Mouse (Mus musculus) ES-E14 (cell line): ENCODE data around the gene Adcy3.

Source experiments
- CHD2 ChIP-seq: IDR thresholded peaks from 2 replicates; pipeline ENCODE4 v1.6.1; 2014; ENCODE audit warnings: mild to moderate bottlenecking, low read depth, low read length, inconsistent platforms
- HCFC1 ChIP-seq: IDR thresholded peaks from 2 replicates; pipeline ENCODE4 v1.6.1; 2012; ENCODE audit warnings: low read length, inconsistent platforms, borderline replicate concordance; ENCODE audit not compliant: insufficient read depth
- ZC3H11A ChIP-seq: IDR thresholded peaks from 2 replicates; pipeline ENCODE4 v1.6.1; 2012; ENCODE audit warnings: low read depth, mild to moderate bottlenecking, inconsistent platforms, low read length, borderline replicate concordance

- no peak for TF ChIP-seq CHD2
- no peak for TF ChIP-seq ZC3H11A
- TF ChIP-seq HCFC1, result no peak
These were observed 40.3 kb downstream of the Adcy3 start for GRCm38 (mm10) chr12:4173108-4173790.
